Mouse (Mus musculus): ENCODE results near the gene Gm27029. TPM values are rescaled to one million over a fixed set of nuclear protein-coding genes. Genes with fewer than 3 reads are reported as not detected.

Gene Gm27029
- total RNA-seq, 2 experiments from 2014 or later: 4.5 to 6.5 TPM

Small RNA genes within 50 kb of the gene (microRNA-seq; reads per million reads assigned to microRNA genes)
- 0 to 0.20 reads per million in 2 experiments for gene Mir6929

Other genes with a start within 250 kb of the Gm27029 start
- under 1 TPM; 0.21 to 0.25 TPM for gene Ccr10, start 249.4 kb downstream of the Gm27029 start, total RNA-seq (2021)
- gene Ezh1, start 198.3 kb downstream of the Gm27029 start, total RNA-seq (2021): 10 to 100 TPM; 57.1 to 62.1 TPM
- gene Ramp2, start 178.8 kb downstream of the Gm27029 start, total RNA-seq (2021): 10 to 100 TPM; 50.2 to 72.5 TPM
- 10 to 100 TPM; 70.0 to 75.2 TPM for gene Vps25, start 171.1 kb downstream of the Gm27029 start, total RNA-seq (2021)
- gene Wnk4, start 164.2 kb downstream of the Gm27029 start, total RNA-seq (2021): 1 to 10 TPM; 6.2 to 7.7 TPM
- under 1 TPM; 0.25 to 0.35 TPM for gene Cntd1, start 145.8 kb downstream of the Gm27029 start, total RNA-seq (2021)
- 100 to 1,000 TPM in 1 of 2 experiments, 10 to 100 TPM in 1; 87.2 to 117 TPM for gene Coa3, start 145.7 kb downstream of the Gm27029 start, total RNA-seq (2021)
- 100 to 1,000 TPM; 204 to 230 TPM for gene Becn1, start 122.5 kb downstream of the Gm27029 start, total RNA-seq (2021)
- gene Psme3, start 108.6 kb downstream of the Gm27029 start, total RNA-seq (2021): 100 to 1,000 TPM; 119 to 126 TPM
- 1 to 10 TPM; 5.8 to 8.0 TPM for gene Aoc2, start 99.7 kb downstream of the Gm27029 start, total RNA-seq (2021)
- under 1 TPM; 0.86 to 0.99 TPM for gene Aoc3, start 94.2 kb downstream of the Gm27029 start, total RNA-seq (2021)
- gene G6pc, start 57.2 kb downstream of the Gm27029 start, total RNA-seq (2021): not detected
- 10 to 100 TPM; 43.9 to 48.9 TPM for gene Aarsd1, start 7.2 kb downstream of the Gm27029 start, total RNA-seq (2021)
- gene Rundc1, start 289 bp upstream of the Gm27029 start, total RNA-seq (2021): 10 to 100 TPM; 30.7 to 33.2 TPM
- gene Ptges3l, start 537 bp upstream of the Gm27029 start, total RNA-seq (2021): 1 to 10 TPM; 1.3 to 1.4 TPM
- 10 to 100 TPM; 50.0 to 52.5 TPM for gene Rpl27, start 17.5 kb upstream of the Gm27029 start, total RNA-seq (2021)
- gene Ifi35, start 23.6 kb upstream of the Gm27029 start, total RNA-seq (2021): 1 to 10 TPM; 1.9 to 2.2 TPM
- 100 to 1,000 TPM; 145 to 159 TPM for gene Rnd2, start 40.2 kb upstream of the Gm27029 start, total RNA-seq (2021)
- 10 to 100 TPM; 33.2 to 36.0 TPM for gene Vat1, start 41.4 kb upstream of the Gm27029 start, total RNA-seq (2021)
- 1 to 10 TPM in 1 of 2 experiments, under 1 TPM in 1; 0.94 to 1.1 TPM for gene Brca1, start 127.2 kb upstream of the Gm27029 start, total RNA-seq (2021)
- 100 to 1,000 TPM; 128 to 142 TPM for gene Nbr1, start 127.4 kb upstream of the Gm27029 start, total RNA-seq (2021)
- gene Tmem106a, start 157.4 kb upstream of the Gm27029 start, total RNA-seq (2021): 1 to 10 TPM in 1 of 2 experiments, under 1 TPM in 1; 0.63 to 1.1 TPM
- gene Gm11634, start 174.5 kb upstream of the Gm27029 start, total RNA-seq (2021): not detected
- 1 to 10 TPM; 8.1 to 8.2 TPM for gene Rdm1, start 202.4 kb upstream of the Gm27029 start, total RNA-seq (2021)
- 10 to 100 TPM; 10.4 to 11.9 TPM for gene Arl4d, start 240.7 kb upstream of the Gm27029 start, total RNA-seq (2021)

Data from layer of hippocampus, postnatal 25 days (tissue).